ENCODE assay signal across 16 mouse cellular contexts in genomic region chr4:106248272-106248671, GRCm38 (mm10).
DNase-seq lines count a peak whose midpoint lies in the region; ATAC-seq lines count a peak whose summit lies in the region.
"Had no signal": no experiment of that assay in that cellular context is flagged by ENCODE, and none has a peak within 500 bp of the region (broad histone marks: within the 10 kb centered on the region; RNA-seq: fewer than 3 reads in every experiment).

No protein-coding gene starts in this region.

- H3K4me2 ChIP-seq in liver, embryonic 12.5 days, result peak overlapping the region; percentile 62
- H3K4me2 ChIP-seq: hindbrain, embryonic 14.5 days; midbrain, embryonic 12.5 days; neural tube, embryonic 15.5 days had no signal

- H3K27ac ChIP-seq in liver, embryonic 12.5 days, result peak overlapping the region; percentile 99
- H3K27ac ChIP-seq: hindbrain, embryonic 14.5 days; midbrain, embryonic 12.5 days; neural tube, embryonic 15.5 days had no signal

- WGBS in liver, embryonic 12.5 days (ENCODE audit: insufficient replicate concordance), result 20% methylated on average over 8 of the region's 8 CpGs

- H3K4me1 ChIP-seq in liver, embryonic 12.5 days, result peaks cover 50% of the 10 kb centered on the region
- H3K4me1 ChIP-seq: midbrain, embryonic 12.5 days; neural tube, embryonic 15.5 days had no signal

- DNase-seq in spleen, postnatal 10 days (ENCODE audit: low spot score in 2 of 2), result peak; percentile 28 to 63
- DNase-seq in spleen, adult 18-20 months, result no peak
- no peak for DNase-seq in urinary bladder, postnatal 25 days (ENCODE audit: low spot score)
- DNase-seq in layer of hippocampus, adult 18-20 months (ENCODE audit: low spot score in 2 of 2), result no peak
- no peak for DNase-seq in thymus, postnatal 25 days
- DNase-seq: adrenal gland, postnatal 10 days; cerebellum, postnatal 10 days; kidney, adult 18-20 months; lung, postnatal 10 days; retina, postnatal 1 day had no signal

- peaks cover 5% of the 10 kb centered on the region; the same call in 1 of the 2 replicates for H3K9me3 ChIP-seq in liver, embryonic 12.5 days (replicated peaks)
- H3K9me3 ChIP-seq: midbrain, embryonic 12.5 days; neural tube, embryonic 15.5 days had no signal

- peak overlapping the region; percentile 68 for H3K9ac ChIP-seq in liver, embryonic 12.5 days
- H3K9ac ChIP-seq: hindbrain, embryonic 14.5 days; midbrain, embryonic 12.5 days; neural tube, embryonic 15.5 days had no signal

- no peaks in the 10 kb centered on the region for H3K27me3 ChIP-seq in liver, embryonic 12.5 days (replicated peaks)
- H3K27me3 ChIP-seq: neural tube, embryonic 15.5 days had no signal

- no peaks in the 10 kb centered on the region for H3K36me3 ChIP-seq in liver, embryonic 12.5 days
- H3K36me3 ChIP-seq: midbrain, embryonic 12.5 days; neural tube, embryonic 15.5 days had no signal

- ATAC-seq in common myeloid progenitor, adult 5-6 weeks (replicated peaks; ENCODE audit: low read depth, poor library complexity, severe bottlenecking), result peak; percentile 52
- peak; percentile 98 for ATAC-seq in liver, embryonic 12.5 days
- ATAC-seq: CD4-positive, CD25-positive, alpha-beta regulatory T cell, adult 4 months had no signal

- H3K4me3 ChIP-seq in liver, embryonic 12.5 days, result peak overlapping the region; percentile 16; the same call in 1 of the 2 replicates
- H3K4me3 ChIP-seq: midbrain, embryonic 12.5 days; neural tube, embryonic 15.5 days had no signal

Comparison
In these comparisons a context has a peak if more than half of its experiments do, and no peak if none do; other contexts are left out.
1. DNase-seq: peak in spleen, postnatal 10 days (2 of 2); none in spleen, adult 18-20 months (0 of 2), urinary bladder, postnatal 25 days (single experiment), layer of hippocampus, adult 18-20 months (0 of 2) and thymus, postnatal 25 days (single experiment).